ENCODE assay signal across 8 mouse cellular contexts in the genomic region with DNA sequence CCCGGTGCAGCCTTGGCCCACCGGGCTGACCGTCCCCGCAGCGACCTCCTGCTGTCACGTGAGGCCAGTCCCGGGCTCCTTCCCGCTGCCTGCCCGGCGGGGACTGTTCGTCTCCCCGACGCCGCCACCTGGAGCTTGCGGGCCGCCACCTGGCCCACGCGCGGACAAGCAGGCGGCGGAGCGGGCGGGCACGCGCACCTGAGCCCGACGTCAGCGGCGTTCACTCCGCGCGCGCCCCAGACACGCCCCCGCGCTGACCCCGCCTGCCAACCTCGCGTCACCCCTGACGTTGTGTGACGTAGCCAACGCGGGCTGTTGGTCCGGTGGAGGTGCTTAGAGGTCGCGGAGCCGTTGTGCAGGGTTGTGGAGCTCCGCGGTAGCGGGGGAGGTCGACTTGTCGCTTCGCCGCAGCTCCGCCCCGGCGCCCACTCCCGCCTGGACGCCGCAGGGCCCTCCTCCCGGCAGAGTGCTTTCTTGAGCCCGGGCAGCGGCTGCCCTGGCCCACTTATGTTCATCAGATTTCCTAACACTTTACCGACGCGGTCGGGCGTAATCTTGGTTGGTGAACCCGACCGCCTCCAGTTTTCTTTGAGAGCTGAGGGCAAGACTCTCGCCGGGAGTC. TPM values are rescaled to one million over a fixed set of nuclear protein-coding genes. Genes with fewer than 3 reads are reported as not detected.
A peak's percentile ranks its signal among the peaks of the same experiment; 100 is the strongest.
DNase-seq lines count a peak whose midpoint lies in the region; ATAC-seq lines count a peak whose summit lies in the region.

TSS of gene Josd1 (minus strand) at position 274 of the 622 bp plus-strand sequence.

- under 1% methylated on average over 69 of the region's 72 CpGs for WGBS in hindbrain, embryonic 15.5 days

- peak within 1 kb of the TSS; percentile 90 for H3K9ac ChIP-seq in hindbrain, embryonic 15.5 days

- no peaks in the 10 kb centered on the region for H3K27me3 ChIP-seq in hindbrain, embryonic 15.5 days

- peaks cover 70% of the 10 kb centered on the region for H3K4me1 ChIP-seq in hindbrain, embryonic 15.5 days (replicated peaks)

- no peaks in the 10 kb centered on the region for H3K36me3 ChIP-seq in hindbrain, embryonic 15.5 days

- ATAC-seq in hindbrain, embryonic 15.5 days (ENCODE audit: low FRiP score, low read depth) = peak; percentile 44

- DNase-seq in R1 (ENCODE audit: low read depth, low spot score) = peak; percentile 95
- peak; percentile 99 for DNase-seq in cerebellum, postnatal 25 days
- DNase-seq in frontal cortex, postnatal 36 days (ENCODE audit: low spot score in 2 of 2) = peak; percentile 96
- DNase-seq in left cerebral cortex, adult 11 months (ENCODE audit: low spot score) = peak; percentile 91
- DNase-seq in lung, postnatal 4 days = peak; percentile 96 to 97
- peak; percentile 94 for DNase-seq in retina, postnatal 7 days (ENCODE audit: low read depth, low spot score)
- peak; percentile 98 for DNase-seq in urinary bladder, adult 2 months (ENCODE audit: low spot score)

- H3K4me3 ChIP-seq in hindbrain, embryonic 15.5 days = peak within 1 kb of the TSS; percentile 95

- H3K27ac ChIP-seq in hindbrain, embryonic 15.5 days (replicated peaks) = peak within 1 kb of the TSS; percentile 94

- H3K9me3 ChIP-seq in hindbrain, embryonic 15.5 days = no peaks in the 10 kb centered on the region

- H3K4me2 ChIP-seq in hindbrain, embryonic 15.5 days = peak within 1 kb of the TSS; percentile 90

RNA-seq across cellular contexts. Expression of gene Josd1, which starts in this region (rescaled TPM):
- 23.2 and 24.5 TPM in 2 replicates for polyA plus RNA-seq in hindbrain, embryonic 15.5 days (2015; fragmentation: Nextera tagmentation; extraction: Ambion mirVana)
- 30.1 and 34.1 TPM in 2 replicates for polyA plus RNA-seq in urinary bladder, adult 2 months (2012; rRNA removed)

Comparison
In these comparisons a context has a peak if more than half of its experiments do, and no peak if none do; other contexts are left out.
1. Peak in every context shown above with its lines: DNase-seq, ATAC-seq, H3K4me3 ChIP-seq and H3K27ac ChIP-seq.